Mouse (Mus musculus): ENCODE data around the gene Acox1.

Gene Acox1

GRCm38 (mm10) chr11:116129993-116130487 is 68.8 kb downstream of the Acox1 start:
- DNase-seq (ENCODE audit: low read depth), result no peak

GRCm38 (mm10) chr11:116129091-116129790 is 69.6 kb downstream of the Acox1 start:
- DNase-seq (ENCODE audit: low read depth), result no peak

GRCm38 (mm10) chr11:116127986-116128385 is 70.9 kb downstream of the Acox1 start:
- no peak for DNase-seq (ENCODE audit: low read depth)

GRCm38 (mm10) chr11:116127156-116127980 is 71.5 kb downstream of the Acox1 start, which contains the start of gene Trim47:
Gene Trim47, minus strand, starts transcription at chr11:116127210.
- no peak for DNase-seq (ENCODE audit: low read depth)

- DNase-seq (ENCODE audit: low read depth), result no peak
Measured at GRCm38 (mm10) chr11:116126261-116126660, 72.6 kb downstream of the Acox1 start.
